Mouse (Mus musculus) mature B cell (primary cell): ENCODE results near the gene Fam13a.

Source experiments
- in situ Hi-C: fragments of 300-500 bp; cut with MboI; formaldehyde crosslinking; loops from 2 replicates; pipeline ENCODE4 v1.14.3; 2019

Gene Fam13a

DNA sequence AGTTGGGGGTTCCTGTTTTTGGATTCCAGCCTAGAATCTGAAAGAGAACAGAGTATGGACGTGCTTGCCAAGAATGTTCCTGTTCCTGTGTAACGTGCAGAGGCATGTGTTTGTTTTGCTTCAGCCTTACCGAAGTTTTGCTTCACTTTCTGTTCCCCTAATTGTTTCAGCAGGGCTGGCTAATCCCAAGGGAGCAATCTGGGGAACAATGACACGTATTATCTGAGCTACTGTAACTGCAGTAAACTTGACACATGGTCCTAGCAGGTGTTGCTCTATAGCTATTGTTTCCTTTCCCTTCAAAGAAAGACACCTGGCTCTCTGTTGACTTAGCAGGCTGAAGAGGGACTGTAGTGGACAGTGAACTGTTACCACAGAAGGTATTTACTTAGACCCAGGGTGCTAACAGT is 25.3 kb downstream of the Fam13a start:
- in situ Hi-C loops, result loop anchor here (10.0 kb wide), 1 partner anchor 166 kb away; no protein-coding TSS in a partner anchor

GRCm38 (mm10) chr6:58998528-58998927 is 25.8 kb downstream of the Fam13a start:
- in situ Hi-C loops, result loop anchor here (10.0 kb wide), 1 partner anchor 166 kb away; no protein-coding TSS in a partner anchor

DNA sequence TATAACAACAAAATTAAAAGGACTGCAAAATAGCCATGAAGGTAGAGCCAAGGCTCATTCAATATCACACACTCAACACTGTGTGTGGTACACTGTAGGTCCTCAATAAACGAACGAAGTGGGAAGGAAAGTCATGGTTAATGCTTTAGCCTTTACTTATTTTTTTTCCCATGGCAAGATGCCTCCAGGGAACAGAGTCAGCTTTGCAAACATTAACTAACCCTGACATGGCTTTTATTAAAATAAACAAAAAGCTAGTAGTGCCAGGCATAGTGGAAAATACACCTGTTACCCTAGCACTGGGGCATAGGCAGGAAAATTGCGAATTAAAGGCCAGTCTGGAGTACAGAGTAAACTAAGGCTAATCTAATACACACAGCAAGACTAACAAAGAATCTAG is 35.2 kb downstream of the Fam13a start:
- in situ Hi-C loops, result no loop called here

- in situ Hi-C loops, result no loop called here
Observed at GRCm38 (mm10) chr6:58988706-58989105, 35.6 kb downstream of the Fam13a start.

DNA sequence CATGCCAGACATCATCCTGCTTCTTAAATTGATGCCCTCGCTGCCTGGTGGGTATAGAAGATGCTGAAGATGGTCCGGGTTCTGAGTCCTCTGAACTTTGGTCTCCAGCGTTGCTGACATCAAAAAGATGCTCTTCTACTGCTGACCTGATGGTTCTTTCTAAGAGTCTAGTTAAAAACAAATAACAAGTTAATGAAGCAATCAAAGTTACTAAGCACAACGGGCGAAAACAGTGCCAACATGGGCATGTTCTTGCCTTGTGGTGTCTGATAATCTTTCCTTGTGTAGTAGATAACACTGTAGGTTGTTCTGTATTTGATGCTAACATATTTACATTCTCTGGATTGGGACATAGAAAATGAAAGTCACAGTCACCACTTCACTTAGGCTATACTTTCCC is 37.2 kb downstream of the Fam13a start:
- in situ Hi-C loops, result no loop called here

DNA sequence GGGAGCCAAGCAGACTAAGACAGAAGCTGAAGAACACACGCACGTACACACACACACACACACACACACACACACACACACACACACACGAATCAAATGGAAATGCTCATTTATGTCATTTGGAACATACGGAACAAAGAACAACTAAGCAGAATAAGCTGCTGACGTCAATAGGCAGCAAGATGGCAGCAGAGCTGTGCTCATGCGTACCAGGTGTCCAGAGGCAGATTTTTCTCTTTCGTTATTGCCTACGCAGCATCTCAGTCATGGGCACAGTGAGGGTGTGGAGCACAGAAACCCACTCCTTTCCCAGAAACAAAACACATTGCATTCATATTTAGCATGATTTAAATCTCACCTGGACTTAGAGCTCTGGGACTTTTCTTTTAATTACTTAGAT is 39.2 kb downstream of the Fam13a start:
- in situ Hi-C loops, result no loop called here

- in situ Hi-C loops, result no loop called here
Observed at GRCm38 (mm10) chr6:58975249-58975648, 49.1 kb downstream of the Fam13a start.

GRCm38 (mm10) chr6:58974428-58974827 is 49.9 kb downstream of the Fam13a start:
- in situ Hi-C loops, result no loop called here

DNA sequence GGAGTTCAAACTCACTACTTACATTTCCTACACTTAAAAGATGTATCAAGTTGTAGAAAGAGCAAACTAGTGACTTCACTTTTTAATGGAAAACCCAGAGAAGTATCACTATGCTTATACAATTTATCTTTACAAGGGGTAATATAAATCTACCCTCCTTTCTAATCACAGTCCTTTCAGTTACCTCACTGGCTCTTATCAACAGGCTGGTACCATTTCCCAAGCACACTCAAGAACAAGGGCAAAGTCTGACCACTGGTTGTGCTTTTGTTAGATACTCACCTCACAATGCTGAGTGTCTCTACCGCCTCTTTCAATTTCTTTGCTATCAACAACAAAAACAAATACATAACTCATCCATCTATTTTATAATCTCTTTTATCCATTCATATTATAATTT is 51.5 kb downstream of the Fam13a start:
- in situ Hi-C loops, result no loop called here

GRCm38 (mm10) chr6:58968272-58968671 is 56.1 kb downstream of the Fam13a start:
- in situ Hi-C loops, result no loop called here

DNA sequence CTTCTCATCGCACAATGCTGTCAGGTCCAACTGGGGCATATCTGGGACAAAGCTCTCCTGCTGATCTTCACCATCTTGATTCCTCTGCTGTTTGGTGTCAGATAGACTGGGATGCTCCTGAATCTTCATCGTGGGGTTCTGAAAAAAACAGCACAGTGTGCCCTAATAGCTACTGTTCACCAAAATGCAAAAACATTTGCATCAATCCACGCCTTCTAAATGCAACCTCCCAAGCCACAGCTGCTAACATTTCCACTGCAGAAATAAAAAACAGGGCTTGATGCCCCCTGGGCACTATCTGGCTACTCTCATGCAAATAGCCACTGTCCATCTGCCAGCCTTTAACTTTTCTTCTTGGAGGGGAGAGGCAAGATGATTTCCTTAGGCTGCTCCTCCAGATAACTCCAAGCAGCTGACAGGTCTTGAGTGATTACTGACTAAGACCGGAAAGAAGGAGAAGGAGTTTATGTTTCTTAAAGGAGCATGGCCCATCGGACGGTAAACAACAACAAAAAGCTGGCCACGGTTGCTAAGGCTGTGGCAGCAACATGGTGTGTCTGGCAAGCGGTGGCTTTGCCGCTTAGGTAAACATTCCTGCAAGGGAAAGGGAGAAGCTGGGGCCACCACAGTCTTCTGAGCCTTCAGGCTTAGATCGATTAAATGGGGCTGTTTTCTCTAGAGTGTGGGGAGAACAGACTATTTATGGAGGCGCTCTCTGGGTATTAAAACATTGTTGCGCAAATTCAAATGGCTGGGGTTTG is 59.1 kb downstream of the Fam13a start:
- in situ Hi-C loops, result no loop called here

GRCm38 (mm10) chr6:58964565-58964964 is 59.8 kb downstream of the Fam13a start:
- in situ Hi-C loops, result no loop called here

DNA sequence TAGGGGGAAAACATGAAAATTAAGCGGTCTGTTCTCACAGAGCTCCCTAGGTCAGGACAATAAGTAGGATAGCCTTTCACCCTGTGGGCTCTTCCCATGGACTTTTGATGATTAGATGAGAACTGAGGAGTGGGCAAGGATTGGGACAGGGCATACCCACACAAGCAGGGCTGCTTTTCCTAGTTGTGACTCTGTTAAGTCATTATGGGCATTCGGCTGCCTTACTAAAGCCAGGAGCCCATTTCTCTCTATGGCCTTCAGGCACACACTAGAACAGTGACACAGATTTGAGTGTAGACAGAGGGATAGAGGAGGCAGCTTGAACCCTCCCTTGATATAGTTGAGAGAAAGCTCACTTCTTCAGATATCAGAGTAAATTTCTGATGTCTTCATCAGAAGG is 60.3 kb downstream of the Fam13a start:
- in situ Hi-C loops, result no loop called here

GRCm38 (mm10) chr6:58962691-58963090 is 61.7 kb downstream of the Fam13a start:
- in situ Hi-C loops, result no loop called here

GRCm38 (mm10) chr6:58960523-58960922 is 63.8 kb downstream of the Fam13a start:
- in situ Hi-C loops, result no loop called here

- in situ Hi-C loops, result no loop called here
Observed at GRCm38 (mm10) chr6:58951128-58951992, 73.0 kb downstream of the Fam13a start.

GRCm38 (mm10) chr6:58950410-58950809 is 73.9 kb downstream of the Fam13a start:
- in situ Hi-C loops, result no loop called here

GRCm38 (mm10) chr6:58946840-58947239 is 77.5 kb downstream of the Fam13a start:
- in situ Hi-C loops, result no loop called here

DNA sequence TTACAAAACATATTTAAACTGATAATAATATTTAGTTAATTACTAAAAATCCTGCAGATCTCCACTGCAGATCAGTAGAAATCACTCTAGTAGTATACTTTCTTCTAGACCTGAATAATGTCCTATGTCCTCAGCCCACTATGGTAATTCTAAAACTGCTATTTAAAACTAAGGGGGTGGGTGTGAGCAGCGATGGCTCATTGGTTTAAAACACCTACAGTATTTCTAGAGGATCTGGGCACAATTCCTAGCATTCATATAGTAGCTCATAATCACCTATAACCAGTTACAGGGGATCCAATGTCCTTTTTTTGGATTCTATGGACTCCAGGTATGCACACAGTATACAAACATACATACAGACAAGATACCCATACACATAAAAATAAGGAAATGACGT is 78.1 kb downstream of the Fam13a start:
- in situ Hi-C loops, result no loop called here

DNA sequence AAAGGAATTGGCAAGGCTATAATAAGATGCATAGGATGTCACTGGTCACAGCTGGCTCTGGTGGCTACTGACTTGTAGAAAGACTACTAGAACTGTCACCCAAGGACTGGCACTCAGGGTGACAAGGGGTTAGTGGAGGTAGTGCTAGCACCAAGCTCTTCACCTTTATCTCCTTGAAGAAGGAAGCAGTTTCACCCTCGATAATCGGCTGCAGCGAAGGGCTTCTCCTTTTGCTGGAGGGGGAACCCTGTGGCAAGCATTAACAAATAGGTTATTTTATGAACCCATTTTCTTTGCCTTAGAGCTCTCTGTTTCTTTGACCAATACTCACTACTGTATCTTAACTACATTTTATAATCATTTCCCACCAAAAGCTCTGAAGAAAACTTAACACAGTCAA is 80.4 kb downstream of the Fam13a start:
- in situ Hi-C loops, result no loop called here

GRCm38 (mm10) chr6:58942276-58942675 is 82.1 kb downstream of the Fam13a start:
- in situ Hi-C loops, result no loop called here

DNA sequence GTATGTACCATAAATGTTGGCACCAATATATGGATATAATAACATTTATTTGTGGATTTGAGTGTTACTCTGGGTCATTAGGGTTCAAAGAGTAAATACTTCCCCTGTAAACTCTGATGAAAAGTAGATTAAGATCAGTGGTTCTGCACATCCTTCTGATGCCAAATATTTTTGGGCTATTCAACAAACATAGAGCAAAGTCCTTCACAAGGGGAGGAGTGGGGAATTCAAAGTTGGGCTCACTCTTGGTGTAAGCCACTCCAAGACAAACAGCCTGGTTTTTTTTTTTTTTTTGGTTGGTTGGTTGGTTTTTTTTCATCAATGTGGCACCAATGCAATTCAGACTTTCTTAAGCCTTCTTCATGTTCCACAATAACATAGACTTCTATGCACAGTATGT is 86.6 kb downstream of the Fam13a start:
- in situ Hi-C loops, result no loop called here

DNA sequence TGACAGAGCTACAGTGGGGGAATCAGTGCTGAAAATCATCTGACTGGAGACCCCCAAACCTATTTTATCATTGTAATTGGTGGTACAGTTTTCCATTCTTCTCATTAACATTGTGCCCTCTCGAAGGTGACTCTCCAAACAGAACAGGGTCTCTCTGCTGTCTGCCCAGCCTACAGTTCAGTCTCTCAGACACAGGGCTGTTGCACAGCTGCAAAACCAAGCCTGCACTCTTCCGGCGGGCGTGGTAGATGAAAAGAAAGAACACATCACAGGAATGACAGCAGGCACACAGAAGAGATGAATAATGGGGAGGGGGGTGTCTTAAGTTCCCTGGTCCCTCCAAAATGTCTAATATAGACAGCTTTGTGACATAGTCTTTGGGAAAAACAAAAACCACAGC is 90.2 kb downstream of the Fam13a start:
- in situ Hi-C loops, result no loop called here
